Mouse (Mus musculus) hindbrain, postnatal 0 days (tissue): ENCODE results near the gene Kiss1. TPM values are rescaled to one million over a fixed set of nuclear protein-coding genes. Genes with fewer than 3 reads are reported as not detected.
A peak's percentile ranks its signal among the peaks of the same experiment; 100 is the strongest.
"Not testable (repeated sequence)": the region's sequence is repeated elsewhere in the genome, so short reads cannot be mapped to it uniquely, and the experiment has no call there.

Experiments
- ATAC-seq: fragments of 200-750 bp; cut with Nextera tagmentation; 2 replicates; pipeline ENCODE4 v1.8.0; 2017; ENCODE audit warnings: mild to moderate bottlenecking, moderate TSS enrichment, moderate library complexity
- DNase-seq: peaks from one replicate; pipeline ENCODE4 v3.0.0-alpha.2; 2015; ENCODE audit warnings: low spot score
- H3K27ac ChIP-seq: fragments of 300-500 bp; sonication (generic); 2 replicates; pipeline ENCODE4 v1.5.1; 2014; ENCODE audit warnings: mild to moderate bottlenecking
- H3K27me3 ChIP-seq: fragments of 300-500 bp; sonication (generic); 2 replicates; pipeline ENCODE4 v1.6.1; 2014; ENCODE audit warnings: low read length, mixed read lengths; ENCODE audit not compliant: insufficient read depth
- H3K36me3 ChIP-seq: fragments of 300-500 bp; sonication (generic); 2 replicates; pipeline ENCODE4 v1.6.1; 2014; ENCODE audit warnings: low read length, mixed read lengths; ENCODE audit not compliant: insufficient read depth
- H3K4me1 ChIP-seq: fragments of 300-500 bp; sonication (generic); 2 replicates; pipeline ENCODE4 v1.6.1; 2014; ENCODE audit warnings: antibody characterized with exemption, low read length, mixed read lengths; ENCODE audit not compliant: insufficient read depth
- H3K4me2 ChIP-seq: fragments of 300-500 bp; sonication (generic); 2 replicates; pipeline ENCODE4 v1.6.1; 2014; ENCODE audit warnings: low read depth, mild to moderate bottlenecking, low read length, moderate library complexity, mixed read lengths
- H3K4me3 ChIP-seq: fragments of 300-500 bp; sonication (generic); 2 replicates; pipeline ENCODE4 v1.5.1; 2014; ENCODE audit warnings: low read length
- H3K9ac ChIP-seq: fragments of 300-500 bp; sonication (generic); replicated peaks from 2 replicates; pipeline ENCODE4 v1.6.1; 2014; ENCODE audit warnings: mild to moderate bottlenecking, low read length, moderate library complexity, mixed read lengths
- H3K9me3 ChIP-seq: fragments of 300-500 bp; sonication (generic); 2 replicates; pipeline ENCODE4 v1.6.1; 2016; ENCODE audit warnings: low read length, mixed read lengths
- CTCF ChIP-seq: IDR thresholded peaks from 2 replicates; pipeline ENCODE4 v1.5.1; 2016; ENCODE audit warnings: antibody characterized with exemption, control low read depth, low read depth
- WGBS: fragments of 180-500 bp; shearing (Covaris S2); extraction: QIAGEN DNeasy Blood & Tissue Kit; methylation state at CpG from one replicate; pipeline ENCODE4 v1.1.7; 2014; 5-methylcytosine and 5-hydroxymethylcytosine counted together
- polyA plus RNA-seq: library from polyadenylated mRNA; unstranded; fragments of >200 nt; fragmentation: Nextera tagmentation; extraction: Ambion mirVana; gene quantifications from 2 replicates; pipeline ENCODE4 v1.2.1, GENCODE M21; 2015
- total RNA-seq: library from RNA; depleted of rRNA; stranded (reverse); fragments of >200 nt; gene quantifications from 2 replicates; pipeline ENCODE4 v1.2.3, GENCODE M21; 2014

Gene Kiss1
- total and polyA plus RNA-seq, 2 experiments from 2014 or later: not detected

- no peak overlapping the region for H3K27ac ChIP-seq
- no peaks in the 10 kb centered on the region for H3K36me3 ChIP-seq
- no peak overlapping the region for H3K9ac ChIP-seq
- no peaks in the 10 kb centered on the region for H3K9me3 ChIP-seq
- no peak overlapping the region for H3K4me3 ChIP-seq
- WGBS: 58% methylated on average over 6 of the region's 6 CpGs
- H3K4me2 ChIP-seq: no peak overlapping the region
- no peak for TF ChIP-seq CTCF
- ATAC-seq (no peak), DNase-seq (no peak)
- no peaks in the 10 kb centered on the region for H3K27me3 ChIP-seq
- peaks cover 18% of the 10 kb centered on the region for H3K4me1 ChIP-seq
Measured at GRCm38 (mm10) chr1:133328299-133328795, 6.7 kb downstream of the Kiss1 start.

GRCm38 (mm10) chr1:133328896-133329637, 7.4 kb downstream of the Kiss1 start:
- H3K9me3 ChIP-seq: no peaks in the 10 kb centered on the region
- no peak overlapping the region for H3K27ac ChIP-seq
- peak overlapping the region; percentile 48 for H3K4me2 ChIP-seq
- H3K36me3 ChIP-seq: no peaks in the 10 kb centered on the region
- ATAC-seq (no peak), DNase-seq (peak; percentile 48)
- TF ChIP-seq CTCF: no peak
- H3K4me1 ChIP-seq: peaks cover 18% of the 10 kb centered on the region
- H3K27me3 ChIP-seq: no peaks in the 10 kb centered on the region
- WGBS: 10% methylated on average over 34 of the region's 34 CpGs
- peak overlapping the region; percentile 13; the same call in 1 of the 2 replicates for H3K4me3 ChIP-seq
- H3K9ac ChIP-seq: 0 out of 2 replicates have a peak overlapping the region, but pooled peaks have one; percentile 6

GRCm38 (mm10) chr1:133329638-133329964, 7.9 kb downstream of the Kiss1 start:
- no peak for TF ChIP-seq CTCF
- Histone ChIP-seq H3K4me3 (peak overlapping the region; percentile 13; the same call in 1 of the 2 replicates), H3K36me3 (no peaks in the 10 kb centered on the region), H3K27ac (no peak overlapping the region), H3K4me2 (peak overlapping the region; percentile 48), H3K4me1 (peaks cover 18% of the 10 kb centered on the region), H3K9ac (0 out of 2 replicates have a peak overlapping the region, but pooled peaks have one; percentile 6), H3K27me3 (no peaks in the 10 kb centered on the region), H3K9me3 (no peaks in the 10 kb centered on the region)
- WGBS: 30% methylated on average over 7 of the region's 7 CpGs
- ATAC-seq (no peak), DNase-seq (no peak)

GRCm38 (mm10) chr1:133331142-133331541, 9.5 kb downstream of the Kiss1 start:
- 35% methylated on average over 3 of the region's 3 CpGs for WGBS
- no peaks in the 10 kb centered on the region for H3K9me3 ChIP-seq
- DNase-seq (peak; percentile 78), ATAC-seq (peak; percentile 82)
- no peak overlapping the region for H3K4me3 ChIP-seq
- H3K27ac ChIP-seq: peak overlapping the region; percentile 22; the same call in 1 of the 2 replicates
- H3K4me1 ChIP-seq: peaks cover 18% of the 10 kb centered on the region
- no peaks in the 10 kb centered on the region for H3K27me3 ChIP-seq
- H3K9ac ChIP-seq: no peak overlapping the region
- H3K4me2 ChIP-seq: no peak overlapping the region
- 0 out of 2 replicates have a peak, but pooled peaks have one; percentile 5 for TF ChIP-seq CTCF
- no peaks in the 10 kb centered on the region for H3K36me3 ChIP-seq

GRCm38 (mm10) chr1:133332656-133333430, 11.2 kb downstream of the Kiss1 start:
- no peak for DNase-seq
- Histone ChIP-seq H3K4me1 (peaks cover 18% of the 10 kb centered on the region), H3K27me3 (no peaks in the 10 kb centered on the region), H3K36me3 (no peaks in the 10 kb centered on the region), H3K9ac (no peak overlapping the region), H3K4me2 (no peak overlapping the region), H3K4me3 (no peak overlapping the region), H3K9me3 (no peaks in the 10 kb centered on the region), H3K27ac (no peak overlapping the region)
- WGBS: 87% methylated on average over 11 of the region's 11 CpGs
- ATAC-seq: no peak
- no peak for TF ChIP-seq CTCF

GRCm38 (mm10) chr1:133333937-133334336, 12.3 kb downstream of the Kiss1 start:
- H3K4me3 ChIP-seq: no peak overlapping the region
- WGBS: 32% methylated on average over 6 of the region's 6 CpGs
- H3K36me3 ChIP-seq: no peaks in the 10 kb centered on the region
- no peaks in the 10 kb centered on the region for H3K27me3 ChIP-seq
- H3K27ac ChIP-seq: no peak overlapping the region
- DNase-seq: peak; percentile 53
- no peak for TF ChIP-seq CTCF
- H3K9me3 ChIP-seq: no peaks in the 10 kb centered on the region
- H3K4me2 ChIP-seq: no peak overlapping the region
- peaks cover 18% of the 10 kb centered on the region for H3K4me1 ChIP-seq
- no peak overlapping the region for H3K9ac ChIP-seq
- peak; percentile 16; the same call in 1 of the 2 replicates for ATAC-seq

- H3K9me3 ChIP-seq, ATAC-seq, H3K36me3 ChIP-seq, H3K27me3 ChIP-seq, H3K27ac ChIP-seq, H3K4me3 ChIP-seq, DNase-seq, H3K4me2 ChIP-seq, H3K4me1 ChIP-seq, H3K9ac ChIP-seq: not testable (repeated sequence)
- WGBS: 70% methylated on average over 1 of the region's 1 CpGs
Measured at GRCm38 (mm10) chr1:133340403-133340802, 18.7 kb downstream of the Kiss1 start.
